Mouse (Mus musculus) neural tube, embryonic 12.5 days (tissue): ENCODE measurements at regions not wholly inside any gene's neighbourhood (a gene's known extent, or its start where the extent isn't known, plus 50 kb on each side); places are given as distances from the start of the nearest gene placed in this dataset.
"Not testable (repeated sequence)": the region's sequence is repeated elsewhere in the genome, so short reads cannot be mapped to it uniquely, and the experiment has no call there.

Experiments used
- ATAC-seq: fragments of 200-750 bp; cut with Nextera tagmentation; 2 replicates; pipeline ENCODE4 v1.8.0; 2017; ENCODE audit warnings: low read depth, mild to moderate bottlenecking, moderate TSS enrichment, moderate library complexity; ENCODE audit not compliant: low FRiP score
- H3K27ac ChIP-seq: fragments of 300-500 bp; sonication (generic); 2 replicates; pipeline ENCODE4 v1.5.1; 2016
- H3K27me3 ChIP-seq: fragments of 300-500 bp; sonication (generic); replicated peaks from 2 replicates; pipeline ENCODE4 v1.6.1; 2016; ENCODE audit warnings: mild to moderate bottlenecking
- H3K36me3 ChIP-seq: fragments of 300-500 bp; sonication (generic); 2 replicates; pipeline ENCODE4 v1.6.1; 2016; ENCODE audit warnings: mild to moderate bottlenecking
- H3K4me1 ChIP-seq: fragments of 300-500 bp; sonication (generic); 2 replicates; pipeline ENCODE4 v1.6.1; 2016
- H3K4me2 ChIP-seq: fragments of 300-500 bp; sonication (generic); replicated peaks from 2 replicates; pipeline ENCODE4 v1.6.1; 2016; ENCODE audit warnings: mild to moderate bottlenecking
- H3K4me3 ChIP-seq: fragments of 300-500 bp; sonication (generic); 2 replicates; pipeline ENCODE4 v1.5.1; 2016
- H3K9ac ChIP-seq: fragments of 300-500 bp; sonication (generic); 2 replicates; pipeline ENCODE4 v1.6.1; 2016; ENCODE audit warnings: mild to moderate bottlenecking
- H3K9me3 ChIP-seq: fragments of 300-500 bp; sonication (generic); 2 replicates; pipeline ENCODE4 v1.6.1; 2016; ENCODE audit warnings: mild to moderate bottlenecking
- WGBS: fragments of 180-500 bp; shearing (Covaris S2); methylation state at CpG from one replicate; pipeline ENCODE4 v1.1.7; 2016; 5-methylcytosine and 5-hydroxymethylcytosine counted together

DNA sequence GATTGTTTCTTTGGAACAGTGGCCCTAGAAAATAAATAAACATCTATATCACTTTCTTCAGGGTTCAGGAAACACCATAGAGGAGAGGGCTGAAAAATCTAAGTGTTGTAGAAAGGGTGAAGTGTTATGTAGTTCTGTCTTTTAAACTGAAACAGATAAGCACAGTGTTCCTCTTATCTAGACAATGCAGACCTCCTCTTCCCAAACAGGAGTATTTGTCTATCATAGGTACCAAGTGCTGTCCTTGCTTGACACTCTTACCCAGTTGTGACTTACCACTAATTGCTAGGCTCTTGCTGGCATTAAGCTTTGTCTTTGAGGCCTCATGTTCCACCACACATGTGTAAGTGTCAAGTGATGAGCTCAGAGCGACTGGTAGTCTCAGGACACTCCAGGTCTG is 75.3 kb upstream of the Adam6b start:
- H3K4me3 ChIP-seq = no peak overlapping the region
- WGBS = 68% methylated on average over 1 of the region's 1 CpGs
- no peaks in the 10 kb centered on the region for H3K36me3 ChIP-seq
- H3K27ac ChIP-seq = no peak overlapping the region
- no peak overlapping the region for H3K9ac ChIP-seq
- H3K9me3 ChIP-seq = 0 out of 2 replicates have a peak, but pooled peaks cover 5% of the 10 kb centered on the region
- H3K4me2 ChIP-seq = no peak overlapping the region
- H3K4me1 ChIP-seq = no peaks in the 10 kb centered on the region
- H3K27me3 ChIP-seq = no peaks in the 10 kb centered on the region
- no peak for ATAC-seq

DNA sequence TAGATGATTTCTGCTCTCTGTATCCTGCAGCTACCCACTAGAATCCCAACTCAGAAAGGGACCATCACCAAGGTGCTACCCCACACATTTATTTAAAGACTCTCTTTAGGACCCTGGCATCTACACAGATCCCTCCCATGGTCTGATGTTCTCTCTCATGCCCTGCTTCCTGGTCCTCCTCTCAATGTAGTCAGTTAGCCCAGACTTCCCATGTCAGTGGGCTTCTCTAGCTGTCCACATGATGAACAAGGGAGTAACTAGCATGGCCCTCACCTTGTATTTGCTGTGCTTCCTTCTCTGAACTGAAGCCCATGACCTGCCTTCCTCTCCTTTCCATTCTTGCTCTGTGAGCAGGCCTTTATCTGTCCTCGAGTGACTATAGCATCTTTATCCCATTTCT is 71.8 kb upstream of the Adam6b start:
- H3K4me2 ChIP-seq = no peak overlapping the region
- 0 out of 2 replicates have a peak, but pooled peaks cover 5% of the 10 kb centered on the region for H3K9me3 ChIP-seq
- no peak for ATAC-seq
- H3K36me3 ChIP-seq = no peaks in the 10 kb centered on the region
- no peak overlapping the region for H3K4me3 ChIP-seq
- no peak overlapping the region for H3K27ac ChIP-seq
- no peaks in the 10 kb centered on the region for H3K4me1 ChIP-seq
- H3K27me3 ChIP-seq = no peaks in the 10 kb centered on the region
- 72% methylated on average over 1 of the region's 1 CpGs for WGBS
- H3K9ac ChIP-seq = no peak overlapping the region

DNA sequence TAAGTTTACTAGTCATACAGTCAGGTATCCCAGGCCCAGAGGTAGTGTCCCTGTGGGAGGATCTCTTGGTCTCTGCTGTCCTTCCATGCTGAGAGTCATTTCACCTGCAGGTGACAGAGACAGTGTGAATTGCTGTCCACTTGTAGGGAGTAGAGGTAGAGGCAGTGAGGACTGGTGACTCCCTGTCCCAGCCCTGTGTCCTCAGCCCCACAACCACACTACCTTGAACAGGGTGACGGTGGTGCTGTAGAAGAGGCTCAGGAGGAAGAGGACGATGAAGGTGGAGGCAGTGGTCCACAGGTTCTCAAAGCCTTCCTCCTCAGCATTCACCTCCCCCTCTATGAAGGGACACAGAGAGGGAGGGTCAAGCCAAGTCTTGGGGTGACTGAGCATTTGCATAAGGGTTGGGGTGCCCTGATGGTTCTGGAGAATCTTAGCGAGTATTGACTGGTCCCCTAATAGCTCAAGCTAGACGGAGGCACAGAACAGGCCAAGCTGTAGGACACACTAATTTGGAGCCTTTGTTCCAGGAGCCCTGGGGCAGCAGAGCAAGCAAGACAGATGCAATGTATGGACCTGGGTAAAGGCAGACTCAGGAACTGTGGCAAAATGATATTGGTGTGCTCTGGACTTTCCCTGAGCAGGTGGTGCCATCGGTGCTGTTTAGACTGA is 70.4 kb upstream of the Adam6b start:
- Histone ChIP-seq H3K27me3 (no peaks in the 10 kb centered on the region), H3K9ac (no peak overlapping the region), H3K9me3 (0 out of 2 replicates have a peak, but pooled peaks cover 5% of the 10 kb centered on the region), H3K4me3 (no peak overlapping the region), H3K4me2 (no peak overlapping the region), H3K36me3 (no peaks in the 10 kb centered on the region), H3K27ac (no peak overlapping the region), H3K4me1 (no peaks in the 10 kb centered on the region)
- 89% methylated on average over 5 of the region's 5 CpGs for WGBS
- ATAC-seq = no peak

DNA sequence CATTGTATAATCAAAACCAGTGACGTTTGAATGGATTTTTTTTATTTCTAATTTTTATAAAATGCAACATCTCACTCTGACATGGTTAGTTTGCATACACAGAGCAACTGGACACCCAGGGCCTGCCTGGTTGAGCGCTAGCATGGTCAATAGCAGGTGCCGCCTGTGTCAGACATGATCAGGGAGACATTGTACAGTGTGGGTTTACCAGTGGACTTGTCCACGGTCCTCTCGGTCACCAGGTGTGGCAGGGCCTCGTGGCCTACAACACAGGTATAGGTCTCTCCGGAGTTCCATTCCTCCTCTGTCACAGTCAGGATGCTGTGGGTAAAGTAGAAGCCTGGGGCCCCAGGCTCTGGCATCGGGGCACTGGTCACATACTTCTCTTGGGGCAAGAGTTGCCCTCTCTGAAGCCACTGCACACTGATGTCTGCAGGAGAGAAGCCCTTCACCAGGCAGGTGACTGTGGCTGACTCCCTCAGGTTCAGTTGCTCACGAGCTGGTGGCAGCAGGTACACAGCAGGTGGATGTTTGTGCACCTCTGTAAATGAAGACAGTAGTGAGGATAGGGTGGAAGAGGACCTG is 68.5 kb upstream of the Adam6b start:
- Histone ChIP-seq H3K36me3 (no peaks in the 10 kb centered on the region), H3K4me1 (no peaks in the 10 kb centered on the region), H3K4me2 (no peak overlapping the region), H3K27me3 (no peaks in the 10 kb centered on the region), H3K9ac (no peak overlapping the region), H3K9me3 (no peaks in the 10 kb centered on the region), H3K27ac (no peak overlapping the region), H3K4me3 (no peak overlapping the region)
- WGBS = 85% methylated on average over 9 of the region's 9 CpGs
- ATAC-seq = no peak

DNA sequence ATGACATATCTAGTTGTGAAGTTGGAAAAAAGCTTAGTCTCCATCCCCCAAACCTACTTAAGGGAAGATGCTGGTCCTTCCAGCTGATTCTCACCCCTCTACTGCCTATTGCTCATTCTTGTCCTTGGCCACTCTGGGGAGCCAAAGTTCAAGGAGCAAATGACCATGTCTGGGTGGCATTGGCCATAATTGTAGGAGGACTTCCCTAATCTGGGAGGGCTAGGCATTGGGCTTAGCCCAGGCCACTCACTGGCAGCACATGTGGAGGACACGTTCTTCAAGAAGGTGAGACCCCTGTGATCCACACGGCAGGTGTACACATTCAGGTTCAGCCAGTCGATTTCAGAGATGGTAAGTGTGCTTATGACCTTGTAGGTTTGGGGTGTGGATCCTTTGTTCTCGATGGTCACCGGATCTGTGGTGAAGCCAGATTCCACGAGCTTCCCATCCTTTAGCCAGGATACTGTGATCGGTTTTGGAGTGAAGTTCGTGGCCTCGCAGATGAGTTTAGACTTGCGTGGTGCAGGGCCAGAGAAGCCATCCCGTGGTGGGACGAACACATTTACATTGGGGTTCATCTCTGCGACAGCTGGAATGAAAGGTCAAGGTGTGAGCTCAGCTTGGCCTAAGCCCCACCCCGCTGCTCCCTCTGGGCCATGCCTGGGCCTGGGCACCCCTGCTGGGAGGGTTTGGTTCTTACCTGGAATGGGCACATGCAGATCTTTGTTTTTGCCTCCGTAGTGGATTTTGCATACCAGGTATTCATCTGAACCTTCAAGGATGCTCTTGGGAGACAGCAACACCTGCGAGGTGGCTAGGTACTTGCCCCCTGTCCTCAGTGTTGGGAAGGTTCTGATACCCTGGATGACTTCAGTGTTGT is 67.4 kb upstream of the Adam6b start:
- Histone ChIP-seq H3K4me1 (no peaks in the 10 kb centered on the region), H3K4me2 (no peak overlapping the region), H3K4me3 (no peak overlapping the region), H3K9me3 (no peaks in the 10 kb centered on the region), H3K36me3 (no peaks in the 10 kb centered on the region), H3K27me3 (no peaks in the 10 kb centered on the region), H3K27ac (no peak overlapping the region), H3K9ac (no peak overlapping the region)
- no peak for ATAC-seq
- 87% methylated on average over 16 of the region's 16 CpGs for WGBS

DNA sequence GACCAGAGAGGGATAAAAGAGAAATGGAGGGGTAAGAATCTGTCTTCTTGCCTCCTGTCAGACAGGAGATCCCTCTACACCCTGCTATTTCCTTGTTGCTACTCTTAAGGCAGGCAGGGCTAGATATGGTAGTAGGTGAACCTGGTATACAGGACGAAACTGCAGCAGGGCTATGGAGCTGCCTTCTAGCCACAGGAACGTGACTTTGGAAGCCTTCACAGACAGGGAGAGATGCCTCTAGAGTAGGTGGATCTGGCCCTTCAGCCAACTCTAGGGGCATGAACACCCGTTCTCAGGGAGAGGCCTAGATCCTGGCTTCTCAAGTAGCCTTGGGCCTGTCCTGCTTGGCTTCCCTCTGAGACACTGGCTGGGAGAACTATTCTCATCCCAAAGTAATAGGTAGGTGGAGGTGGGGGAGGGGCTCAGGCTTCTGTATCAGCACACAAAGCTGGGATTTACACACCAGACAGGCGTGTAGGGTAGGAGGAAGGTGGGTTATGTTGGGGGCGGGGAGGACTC is 66.5 kb upstream of the Adam6b start:
- Histone ChIP-seq H3K4me2 (no peak overlapping the region), H3K27ac (no peak overlapping the region), H3K36me3 (no peaks in the 10 kb centered on the region), H3K4me1 (no peaks in the 10 kb centered on the region), H3K27me3 (no peaks in the 10 kb centered on the region), H3K4me3 (no peak overlapping the region), H3K9ac (no peak overlapping the region), H3K9me3 (no peaks in the 10 kb centered on the region)
- 79% methylated on average over 5 of the region's 5 CpGs for WGBS
- no peak for ATAC-seq

DNA sequence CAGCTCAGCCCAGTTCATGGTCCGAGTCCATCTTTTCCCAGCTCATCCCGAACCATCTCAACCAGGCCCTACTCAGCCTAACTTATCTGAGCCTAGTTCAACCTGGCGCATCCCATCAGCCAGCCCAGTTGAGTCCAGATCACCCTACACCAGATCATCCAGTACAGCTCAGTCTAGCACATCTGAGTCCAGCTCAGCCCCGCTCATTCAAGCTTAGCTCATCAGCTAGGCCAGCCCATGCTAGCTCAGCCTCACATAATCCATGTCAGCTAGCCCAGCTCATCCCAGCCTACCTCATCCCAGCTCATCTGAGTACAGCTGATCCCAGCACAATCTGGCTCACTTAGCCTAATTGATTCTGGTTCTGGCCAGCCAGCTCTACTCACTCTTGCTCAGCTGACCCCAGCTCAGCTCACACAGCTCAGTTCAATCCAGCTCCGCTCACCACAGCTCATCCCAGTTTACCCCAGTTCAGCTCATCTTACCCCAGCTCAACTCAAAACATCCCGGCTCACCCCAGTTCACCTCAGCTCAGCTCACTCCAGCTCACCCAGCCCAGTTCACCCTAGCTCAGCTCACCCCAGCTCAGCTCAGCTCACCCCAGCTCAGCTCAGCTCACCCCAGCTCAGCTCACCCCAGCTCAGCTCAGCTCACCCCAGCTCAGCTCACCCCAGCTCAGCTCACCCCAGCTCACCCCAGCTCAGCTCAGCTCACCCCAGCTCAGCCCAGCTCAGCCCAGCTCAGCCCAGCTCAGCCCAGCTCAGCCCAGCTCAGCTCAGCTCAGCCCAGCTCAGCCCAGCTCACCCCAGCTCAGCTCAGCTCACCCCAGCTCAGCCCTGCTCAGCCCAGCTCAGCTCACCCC is 65.3 kb upstream of the Adam6b start:
- H3K36me3 ChIP-seq = no peaks in the 10 kb centered on the region
- no peak overlapping the region for H3K4me3 ChIP-seq
- no peak overlapping the region for H3K4me2 ChIP-seq
- H3K9ac ChIP-seq = no peak overlapping the region
- no peaks in the 10 kb centered on the region for H3K9me3 ChIP-seq
- 86% methylated on average over 6 of the region's 6 CpGs for WGBS
- no peaks in the 10 kb centered on the region for H3K4me1 ChIP-seq
- H3K27me3 ChIP-seq = no peaks in the 10 kb centered on the region
- ATAC-seq = no peak
- H3K27ac ChIP-seq = no peak overlapping the region

DNA sequence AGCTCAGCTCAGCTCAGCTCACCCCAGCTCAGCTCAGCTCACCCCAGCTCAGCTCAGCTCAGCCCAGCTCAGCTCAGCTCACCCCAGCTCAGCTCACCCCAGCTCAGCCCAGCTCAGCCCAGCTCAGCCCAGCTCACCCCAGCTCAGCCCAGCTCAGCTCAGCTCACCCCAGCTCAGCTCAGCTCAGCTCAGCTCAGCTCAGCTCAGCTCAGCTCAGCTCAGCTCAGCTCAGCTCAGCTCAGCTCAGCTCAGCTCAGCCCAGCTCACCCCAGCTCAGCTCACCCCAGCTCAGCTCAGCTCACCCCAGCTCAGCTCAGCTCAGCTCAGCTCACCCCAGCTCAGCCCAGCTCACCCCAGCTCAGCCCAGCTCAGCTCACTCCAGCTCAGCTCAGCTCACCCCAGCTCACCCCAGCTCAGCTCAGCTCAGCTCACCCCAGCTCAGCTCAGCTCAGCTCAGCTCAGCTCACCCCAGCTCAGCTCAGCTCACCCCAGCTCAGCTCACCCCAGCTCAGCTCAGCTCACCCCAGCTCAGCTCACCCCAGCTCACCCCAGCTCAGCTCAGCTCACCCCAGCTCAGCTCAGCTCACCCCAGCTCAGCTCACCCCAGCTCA is 64.6 kb upstream of the Adam6b start:
- not testable (repeated sequence) for H3K4me3 ChIP-seq, H3K4me2 ChIP-seq

DNA sequence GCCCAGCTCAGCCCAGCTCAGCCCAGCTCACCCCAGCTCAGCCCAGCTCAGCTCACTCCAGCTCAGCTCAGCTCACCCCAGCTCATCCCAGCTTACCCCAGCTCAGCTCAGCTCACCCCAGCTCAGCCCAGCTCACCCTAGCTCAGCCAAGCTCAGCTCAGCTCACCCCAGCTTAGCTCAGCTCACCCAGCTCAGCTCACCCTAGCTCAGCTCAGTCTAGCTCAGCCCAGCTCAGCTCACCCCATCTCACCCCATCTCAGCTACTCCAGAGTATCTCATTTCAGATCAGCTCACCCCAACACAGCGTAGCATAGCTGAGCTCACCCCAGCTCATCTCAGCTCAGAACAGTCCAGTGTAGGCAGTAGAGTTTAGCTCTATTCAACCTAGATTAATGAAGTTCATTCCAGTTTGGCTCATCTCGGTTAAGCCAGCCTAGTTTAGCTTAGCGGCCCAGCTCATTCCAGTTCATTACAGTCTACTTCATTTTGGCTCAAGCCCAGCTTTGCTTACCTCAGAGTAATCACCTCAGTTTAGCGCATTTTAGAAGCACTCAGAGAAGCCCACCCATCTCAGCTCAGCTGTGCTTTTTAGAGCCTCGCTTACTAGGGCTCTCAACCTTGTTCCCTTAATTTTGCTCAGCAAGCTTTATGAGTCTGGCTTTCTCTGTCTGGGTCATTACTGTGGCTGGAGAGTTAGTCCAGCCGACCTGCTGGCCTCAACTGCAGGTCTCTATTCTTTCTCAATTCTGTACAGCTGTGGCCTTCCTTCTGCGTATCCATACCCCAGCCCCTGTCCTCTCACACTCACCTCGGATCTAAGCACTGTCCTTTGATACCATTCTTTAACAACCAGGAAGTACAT is 63.9 kb upstream of the Adam6b start:
- ATAC-seq = no peak
- H3K27ac ChIP-seq = no peak overlapping the region
- WGBS = 75% methylated on average over 8 of the region's 8 CpGs
- no peak overlapping the region for H3K9ac ChIP-seq
- no peak overlapping the region for H3K4me2 ChIP-seq
- no peaks in the 10 kb centered on the region for H3K4me1 ChIP-seq
- H3K36me3 ChIP-seq = no peaks in the 10 kb centered on the region
- no peaks in the 10 kb centered on the region for H3K27me3 ChIP-seq
- H3K9me3 ChIP-seq = no peaks in the 10 kb centered on the region
- H3K4me3 ChIP-seq = no peak overlapping the region

More for the DNA sequence above, 64.6 kb upstream of the Adam6b start:
- not testable (repeated sequence) for ATAC-seq, H3K36me3 ChIP-seq, H3K27me3 ChIP-seq, H3K27ac ChIP-seq, H3K4me1 ChIP-seq, H3K9ac ChIP-seq, H3K9me3 ChIP-seq

DNA sequence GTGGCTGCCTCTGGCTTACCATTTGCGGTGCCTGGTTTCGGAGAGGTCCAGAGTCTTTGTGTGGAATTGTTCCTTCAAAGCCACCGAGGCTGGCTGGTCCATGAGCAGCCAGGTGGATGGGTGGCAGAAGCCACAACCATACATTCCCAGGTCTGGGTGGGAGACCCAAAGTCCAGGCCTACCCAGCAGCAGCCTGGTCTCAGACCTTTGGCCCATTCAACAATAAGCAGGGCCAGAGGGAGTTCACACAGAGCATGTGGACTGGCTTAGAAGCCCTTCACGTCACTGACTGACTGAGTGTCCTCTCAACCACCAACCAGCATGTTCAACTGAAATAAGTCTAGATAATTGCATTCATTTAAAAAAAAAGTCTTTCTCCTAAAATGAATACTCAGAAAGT is 62.7 kb upstream of the Adam6b start:
- Histone ChIP-seq H3K9ac (no peak overlapping the region), H3K4me1 (no peaks in the 10 kb centered on the region), H3K4me2 (no peak overlapping the region), H3K36me3 (no peaks in the 10 kb centered on the region), H3K4me3 (no peak overlapping the region), H3K27ac (no peak overlapping the region), H3K27me3 (no peaks in the 10 kb centered on the region), H3K9me3 (no peaks in the 10 kb centered on the region)
- 88% methylated on average over 4 of the region's 4 CpGs for WGBS
- ATAC-seq = no peak

DNA sequence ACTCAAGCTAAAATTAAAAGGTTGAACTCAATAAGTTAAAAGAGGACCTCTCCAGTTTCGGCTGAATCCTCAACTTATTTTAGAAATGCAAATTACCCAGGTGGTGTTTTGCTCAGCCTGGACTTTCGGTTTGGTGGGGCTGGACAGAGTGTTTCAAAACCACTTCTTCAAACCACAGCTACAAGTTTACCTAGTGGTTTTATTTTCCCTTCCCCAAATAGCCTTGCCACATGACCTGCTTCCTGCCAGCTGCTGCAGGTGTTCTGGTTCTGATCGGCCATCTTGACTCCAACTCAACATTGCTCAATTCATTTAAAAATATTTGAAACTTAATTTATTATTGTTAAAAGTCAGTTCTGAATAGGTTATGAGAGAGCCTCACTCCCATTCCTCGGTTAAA is 62.0 kb upstream of the Adam6b start:
- no peaks in the 10 kb centered on the region for H3K27me3 ChIP-seq
- H3K4me3 ChIP-seq = no peak overlapping the region
- no peaks in the 10 kb centered on the region for H3K9me3 ChIP-seq
- no peaks in the 10 kb centered on the region for H3K4me1 ChIP-seq
- no peaks in the 10 kb centered on the region for H3K36me3 ChIP-seq
- 88% methylated on average over 4 of the region's 4 CpGs for WGBS
- ATAC-seq = no peak
- H3K27ac ChIP-seq = no peak overlapping the region
- H3K9ac ChIP-seq = no peak overlapping the region
- no peak overlapping the region for H3K4me2 ChIP-seq
